ENCODE assay signal across 10 mouse cellular contexts in the genomic region with DNA sequence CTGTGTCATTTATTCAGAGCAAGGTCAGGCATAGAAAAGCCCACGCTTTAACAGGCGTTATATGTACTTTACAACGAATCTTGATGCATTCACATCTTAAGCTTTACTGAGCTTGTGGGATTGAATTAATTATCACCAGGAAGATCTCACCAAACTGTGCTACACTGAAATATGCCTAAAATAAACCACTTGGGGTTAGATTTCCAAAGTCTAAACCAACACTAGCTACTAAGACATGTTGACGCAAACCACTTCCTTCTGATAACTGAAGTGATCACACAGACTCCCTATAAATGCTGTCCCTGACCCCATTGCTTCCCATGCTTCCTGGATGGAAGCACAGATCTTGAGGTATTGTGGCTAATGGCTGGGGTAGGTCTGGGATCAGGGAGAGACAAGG. TPM values are rescaled to one million over a fixed set of nuclear protein-coding genes. Genes with fewer than 3 reads are reported as not detected.
A peak's percentile ranks its signal among the peaks of the same experiment; 100 is the strongest.
DNase-seq lines count a peak whose midpoint lies in the region; ATAC-seq and TF ChIP-seq lines count a peak whose summit lies in the region.
"Had no signal": no experiment of that assay in that cellular context is flagged by ENCODE, and none has a peak within 500 bp of the region (broad histone marks: within the 10 kb centered on the region; RNA-seq: fewer than 3 reads in every experiment).

No protein-coding gene starts in this region.

- DNase-seq in heart, adult 8-10 months (ENCODE audit: low spot score) = no peak
- DNase-seq in midbrain, embryonic 11.5 days (ENCODE audit: low spot score, missing footprints) = no peak
- no peak for DNase-seq in midbrain, postnatal 0 days (ENCODE audit: low spot score)
- no peak for DNase-seq in cerebellum, postnatal 10 days
- DNase-seq in adrenal gland, adult 8-10 months = no peak

- no peak for ATAC-seq in heart, embryonic 11.5 days (replicated peaks; ENCODE audit: insufficient number of reproducible peaks, low FRiP score, low TSS enrichment)
- ATAC-seq in midbrain, embryonic 12.5 days (ENCODE audit: low FRiP score, low read depth) = no peak
- no peak for ATAC-seq in midbrain, embryonic 11.5 days (ENCODE audit: low FRiP score)
- ATAC-seq in intestine, postnatal 0 days = peak; percentile 16; the same call in 1 of the 2 replicates
- ATAC-seq in midbrain, postnatal 0 days (ENCODE audit: low FRiP score) = no peak

- no peak overlapping the region for H3K9ac ChIP-seq in heart, embryonic 11.5 days (ENCODE audit: low read depth, low read length)
- H3K9ac ChIP-seq in midbrain, embryonic 12.5 days (replicated peaks) = no peak overlapping the region
- H3K9ac ChIP-seq in midbrain, embryonic 11.5 days (ENCODE audit: low read length) = no peak overlapping the region
- H3K9ac ChIP-seq in intestine, postnatal 0 days (ENCODE audit: low read depth, low read length) = no peak overlapping the region
- no peak overlapping the region for H3K9ac ChIP-seq in midbrain, postnatal 0 days (replicated peaks; ENCODE audit: low read length, poor library complexity, severe bottlenecking)

- peak overlapping the region; percentile 55 for H3K4me2 ChIP-seq in heart, embryonic 11.5 days
- H3K4me2 ChIP-seq in midbrain, embryonic 12.5 days (replicated peaks) = peak overlapping the region; percentile 38; the same call in 1 of the 2 replicates
- no peak overlapping the region for H3K4me2 ChIP-seq in midbrain, embryonic 11.5 days
- peak overlapping the region; percentile 41 for H3K4me2 ChIP-seq in intestine, postnatal 0 days (replicated peaks; ENCODE audit: low read depth)
- peak overlapping the region; percentile 30; the same call in 1 of the 2 replicates for H3K4me2 ChIP-seq in midbrain, postnatal 0 days (ENCODE audit: low read depth, low read length, poor library complexity, severe bottlenecking)

- no peaks in the 10 kb centered on the region for H3K27me3 ChIP-seq in heart, embryonic 11.5 days (ENCODE audit: control insufficient read depth, insufficient read depth, low read length)
- H3K27me3 ChIP-seq in midbrain, embryonic 12.5 days = peaks cover 9% of the 10 kb centered on the region; the same call in 1 of the 2 replicates
- no peaks in the 10 kb centered on the region for H3K27me3 ChIP-seq in midbrain, embryonic 11.5 days (ENCODE audit: control insufficient read depth, insufficient read depth, low read length)
- no peaks in the 10 kb centered on the region for H3K27me3 ChIP-seq in intestine, postnatal 0 days (replicated peaks; ENCODE audit: control insufficient read depth, insufficient read depth, low read length)
- H3K27me3 ChIP-seq in midbrain, postnatal 0 days (ENCODE audit: insufficient read depth, low read length) = no peaks in the 10 kb centered on the region

- H3K4me3 ChIP-seq in heart, embryonic 11.5 days (ENCODE audit: low read depth, low read length) = no peak overlapping the region
- no peak overlapping the region for H3K4me3 ChIP-seq in midbrain, embryonic 12.5 days
- H3K4me3 ChIP-seq in midbrain, embryonic 11.5 days (ENCODE audit: low read depth, low read length) = no peak overlapping the region
- H3K4me3 ChIP-seq in intestine, postnatal 0 days (ENCODE audit: low read depth, low read length) = no peak overlapping the region
- H3K4me3 ChIP-seq in midbrain, postnatal 0 days (ENCODE audit: low read depth, low read length) = peak overlapping the region; percentile 6; the same call in 1 of the 2 replicates

- 71% methylated on average over 4 of the region's 4 CpGs for WGBS in heart, embryonic 11.5 days (ENCODE audit: insufficient replicate concordance)
- WGBS in midbrain, embryonic 12.5 days = 78% methylated on average over 4 of the region's 4 CpGs
- 86% methylated on average over 4 of the region's 4 CpGs for WGBS in midbrain, embryonic 11.5 days
- 64% methylated on average over 4 of the region's 4 CpGs for WGBS in intestine, postnatal 0 days
- 78% methylated on average over 4 of the region's 4 CpGs for WGBS in midbrain, postnatal 0 days

- no peaks in the 10 kb centered on the region for H3K36me3 ChIP-seq in heart, embryonic 11.5 days (ENCODE audit: control insufficient read depth, insufficient read depth, low read length)
- no peaks in the 10 kb centered on the region for H3K36me3 ChIP-seq in midbrain, embryonic 12.5 days
- no peaks in the 10 kb centered on the region for H3K36me3 ChIP-seq in midbrain, embryonic 11.5 days (ENCODE audit: control insufficient read depth, insufficient read depth, low read length)
- H3K36me3 ChIP-seq in intestine, postnatal 0 days (ENCODE audit: control insufficient read depth, insufficient read depth) = no peaks in the 10 kb centered on the region
- H3K36me3 ChIP-seq in midbrain, postnatal 0 days (ENCODE audit: insufficient read depth, low read length) = no peaks in the 10 kb centered on the region

- H3K27ac ChIP-seq in heart, embryonic 11.5 days (ENCODE audit: low read depth, low read length) = no peak overlapping the region
- no peak overlapping the region for H3K27ac ChIP-seq in midbrain, embryonic 12.5 days (replicated peaks)
- H3K27ac ChIP-seq in midbrain, embryonic 11.5 days (ENCODE audit: low read depth, low read length) = no peak overlapping the region
- H3K27ac ChIP-seq in intestine, postnatal 0 days (ENCODE audit: low read depth, low read length) = peak overlapping the region; percentile 21; the same call in 1 of the 2 replicates
- H3K27ac ChIP-seq in midbrain, postnatal 0 days (ENCODE audit: low read depth, low read length) = no peak overlapping the region

- no peaks in the 10 kb centered on the region for H3K9me3 ChIP-seq in heart, embryonic 11.5 days (replicated peaks; ENCODE audit: control insufficient read depth, low read length)
- H3K9me3 ChIP-seq in midbrain, embryonic 12.5 days = no peaks in the 10 kb centered on the region
- no peaks in the 10 kb centered on the region for H3K9me3 ChIP-seq in midbrain, embryonic 11.5 days (ENCODE audit: control insufficient read depth, low read length)
- no peaks in the 10 kb centered on the region for H3K9me3 ChIP-seq in intestine, postnatal 0 days (ENCODE audit: control insufficient read depth)
- H3K9me3 ChIP-seq in midbrain, postnatal 0 days (ENCODE audit: low read length) = no peaks in the 10 kb centered on the region

- TF ChIP-seq CTCF in intestine, postnatal 0 days (IDR thresholded peaks at IDR 0.05; ENCODE audit: low read depth) = no peak
- no peak for TF ChIP-seq CTCF in midbrain, postnatal 0 days (IDR thresholded peaks at IDR 0.05)

- H3K4me1 ChIP-seq in heart, embryonic 11.5 days (ENCODE audit: control insufficient read depth, insufficient read depth, low read length) = peaks cover 22% of the 10 kb centered on the region
- H3K4me1 ChIP-seq in midbrain, embryonic 12.5 days = peaks cover 19% of the 10 kb centered on the region
- peaks cover 16% of the 10 kb centered on the region for H3K4me1 ChIP-seq in midbrain, embryonic 11.5 days (ENCODE audit: control insufficient read depth, insufficient read depth, low read length)
- H3K4me1 ChIP-seq in intestine, postnatal 0 days (replicated peaks; ENCODE audit: control insufficient read depth, insufficient read depth, low read length) = no peaks in the 10 kb centered on the region; the same call in 1 of the 2 replicates
- no peaks in the 10 kb centered on the region; the same call in none of the 2 replicates for H3K4me1 ChIP-seq in midbrain, postnatal 0 days (ENCODE audit: insufficient read depth, low read length)

RNA-seq across cellular contexts. Expression of a gene that starts 8.2 kb away (rescaled TPM):
- not detected in 2 replicates for polyA plus RNA-seq in heart, embryonic 11.5 days (2014; fragmentation: Nextera tagmentation; extraction: Ambion mirVana)
- not detected for total RNA-seq in heart, adult 8-10 months (2022)
- polyA plus RNA-seq in midbrain, embryonic 12.5 days (2016; fragmentation: Nextera tagmentation; extraction: Ambion mirVana) = not detected in 2 replicates
- not detected in 2 replicates for polyA plus RNA-seq in midbrain, embryonic 11.5 days (2014; fragmentation: Nextera tagmentation; extraction: Ambion mirVana)
- polyA plus RNA-seq in intestine, postnatal 0 days (2015; fragmentation: Nextera tagmentation; extraction: Ambion mirVana) = not detected in 2 replicates
- not detected in 2 replicates for total RNA-seq in midbrain, postnatal 0 days (2014; rRNA removed)
- not detected in 2 replicates for polyA plus RNA-seq in midbrain, postnatal 0 days (2015; fragmentation: Nextera tagmentation; extraction: Ambion mirVana)
- 1 to 10 TPM in 1 of 4 experiments, not detected in 3; 1.1 TPM for total RNA-seq in adrenal gland, adult 8-10 months (2022)
- total RNA-seq: gastrocnemius, adult 8-10 months had no signal
- polyA plus RNA-seq: kidney, postnatal 0 days had no signal
